Mouse (Mus musculus): Measurements from ENCODE around the gene Golph3.

DNA sequence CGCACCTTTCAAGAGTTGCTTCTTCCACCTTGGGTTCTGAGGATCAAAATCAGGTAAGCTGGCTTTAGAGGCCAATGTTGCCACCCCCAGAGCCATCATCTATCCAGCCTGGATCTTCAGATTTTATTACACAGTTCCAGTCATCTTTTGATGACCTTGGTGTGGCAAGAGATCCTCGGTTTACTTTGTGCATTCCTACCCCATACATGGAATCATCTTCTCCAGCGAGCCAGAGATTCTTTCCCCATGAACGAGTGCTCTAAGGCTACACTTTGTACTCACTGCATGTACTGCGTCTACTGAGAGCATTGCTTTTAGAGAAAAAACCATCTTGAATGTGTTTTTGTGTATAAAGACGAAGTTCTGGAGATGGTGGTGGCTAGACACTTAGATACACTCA is 34.0 kb downstream of the Golph3 start:
- TF ChIP-seq CTCF (conservative IDR thresholded peaks at IDR 0.05; ENCODE audit: low read length) (no peak), POU5F1 (IDR thresholded peaks at IDR 0.05; ENCODE audit: borderline replicate concordance, low read length) (no peak)
